Mouse (Mus musculus) liver, embryonic 13.5 days (tissue): ENCODE data around the gene Cdr2l. TPM values are rescaled to one million over a fixed set of nuclear protein-coding genes. Genes with fewer than 3 reads are reported as not detected.
"Not testable (repeated sequence)": the region's sequence is repeated elsewhere in the genome, so short reads cannot be mapped to it uniquely, and the experiment has no call there.

Experiments used
- ATAC-seq: fragments of 200-750 bp; cut with Nextera tagmentation; 2 replicates; pipeline ENCODE4 v1.8.0; 2017; ENCODE audit warnings: low read depth, mild to moderate bottlenecking, moderate number of reproducible peaks, moderate library complexity
- DNase-seq: peaks from one replicate; pipeline ENCODE4 v3.0.0; 2022
- H3K27ac ChIP-seq: fragments of 300-500 bp; sonication (generic); 2 replicates; pipeline ENCODE4 v1.5.1; 2015; ENCODE audit warnings: moderate library complexity, mild to moderate bottlenecking, inconsistent platforms
- H3K27me3 ChIP-seq: fragments of 300-500 bp; sonication (generic); 2 replicates; pipeline ENCODE4 v1.6.1; 2015; ENCODE audit warnings: mild to moderate bottlenecking, inconsistent platforms
- H3K36me3 ChIP-seq: fragments of 300-500 bp; sonication (generic); 2 replicates; pipeline ENCODE4 v1.6.1; 2015; ENCODE audit warnings: mild to moderate bottlenecking, inconsistent platforms
- H3K4me1 ChIP-seq: fragments of 300-500 bp; sonication (generic); replicated peaks from 2 replicates; pipeline ENCODE4 v1.6.1; 2015; ENCODE audit warnings: inconsistent platforms
- H3K4me2 ChIP-seq: fragments of 300-500 bp; sonication (generic); 2 replicates; pipeline ENCODE4 v1.6.1; 2015; ENCODE audit warnings: inconsistent platforms, mild to moderate bottlenecking, moderate library complexity
- H3K4me3 ChIP-seq: fragments of 300-500 bp; sonication (generic); replicated peaks from 2 replicates; pipeline ENCODE4 v1.5.1; 2015; ENCODE audit warnings: mild to moderate bottlenecking, inconsistent platforms
- H3K9ac ChIP-seq: fragments of 300-500 bp; sonication (generic); 2 replicates; pipeline ENCODE4 v1.6.1; 2015; ENCODE audit warnings: mild to moderate bottlenecking, inconsistent platforms
- H3K9me3 ChIP-seq: fragments of 300-500 bp; sonication (generic); replicated peaks from 2 replicates; pipeline ENCODE4 v1.6.1; 2016; ENCODE audit warnings: inconsistent platforms
- WGBS: fragments of 180-500 bp; shearing (Covaris S2); methylation state at CpG from one replicate; pipeline ENCODE4 v1.1.7; 2015; ENCODE audit not compliant: insufficient replicate concordance; 5-methylcytosine and 5-hydroxymethylcytosine counted together
- polyA plus RNA-seq: library from polyadenylated mRNA; unstranded; fragments of >200 nt; fragmentation: Nextera tagmentation; extraction: Ambion mirVana; gene quantifications from 2 replicates; pipeline ENCODE4 v1.2.1, GENCODE M21; 2015

Cdr2l gene
- polyA plus RNA-seq, 1 experiment from 2014 or later: 1.5 TPM

DNA sequence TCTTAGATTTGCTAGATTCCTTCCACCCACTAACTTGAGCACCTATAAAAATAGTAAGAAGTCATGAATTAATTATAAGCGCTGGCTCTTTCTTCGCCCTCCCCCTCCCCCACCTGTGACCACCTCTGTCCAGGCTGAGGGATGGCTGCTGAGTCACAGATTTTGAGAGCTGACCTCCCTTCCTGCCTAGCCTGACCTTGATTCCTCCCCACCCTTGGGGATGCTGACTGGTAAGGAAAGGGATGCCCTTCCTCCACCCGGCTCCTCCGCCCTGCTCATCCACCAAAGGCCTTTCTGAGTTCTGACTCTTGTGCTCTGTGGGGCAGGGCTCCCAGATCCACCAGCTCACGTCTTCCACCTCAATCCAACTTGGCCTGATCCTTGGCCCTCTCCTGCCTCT, 2.9 kb downstream of the Cdr2l start:
- 0 out of 2 replicates have a peak overlapping the region, but pooled peaks have one; percentile 20 for H3K27ac ChIP-seq
- no peak overlapping the region for H3K4me3 ChIP-seq
- ATAC-seq: no peak
- no peaks in the 10 kb centered on the region for H3K36me3 ChIP-seq
- no peak for DNase-seq
- H3K4me1 ChIP-seq: no peaks in the 10 kb centered on the region
- peaks cover 69% of the 10 kb centered on the region for H3K27me3 ChIP-seq
- 61% methylated on average over 5 of the region's 5 CpGs for whole genome bisulfite sequencing
- H3K4me2 ChIP-seq: no peak overlapping the region
- no peaks in the 10 kb centered on the region for H3K9me3 ChIP-seq
- no peak overlapping the region for H3K9ac ChIP-seq

DNA sequence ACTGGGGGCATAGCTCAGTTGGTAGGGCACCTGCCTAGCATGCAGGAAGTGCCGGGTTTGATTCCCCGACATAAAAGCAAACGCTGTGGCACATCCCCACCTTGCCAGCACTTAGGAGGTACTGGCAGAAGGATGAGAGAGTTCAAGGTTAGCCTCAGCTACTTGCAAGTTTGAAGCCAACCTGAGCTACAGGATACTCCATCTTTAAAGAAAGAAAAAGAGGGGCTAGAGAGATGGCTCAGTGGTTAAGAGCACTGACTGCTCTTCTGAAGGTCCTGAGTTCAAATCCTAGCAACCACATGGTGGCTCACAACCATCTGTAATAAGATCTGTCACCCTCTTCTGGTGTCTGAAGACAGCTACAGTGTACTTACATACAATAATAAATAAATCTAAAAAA, 5.1 kb downstream of the Cdr2l start:
- not testable (repeated sequence) for H3K36me3 ChIP-seq, H3K9ac ChIP-seq, H3K4me1 ChIP-seq, ATAC-seq, H3K4me2 ChIP-seq, DNase-seq, H3K9me3 ChIP-seq, H3K4me3 ChIP-seq, H3K27ac ChIP-seq
- H3K27me3 ChIP-seq: peaks cover 50% of the 10 kb centered on the region
- 69% methylated on average over 3 of the region's 3 CpGs for WGBS

DNA sequence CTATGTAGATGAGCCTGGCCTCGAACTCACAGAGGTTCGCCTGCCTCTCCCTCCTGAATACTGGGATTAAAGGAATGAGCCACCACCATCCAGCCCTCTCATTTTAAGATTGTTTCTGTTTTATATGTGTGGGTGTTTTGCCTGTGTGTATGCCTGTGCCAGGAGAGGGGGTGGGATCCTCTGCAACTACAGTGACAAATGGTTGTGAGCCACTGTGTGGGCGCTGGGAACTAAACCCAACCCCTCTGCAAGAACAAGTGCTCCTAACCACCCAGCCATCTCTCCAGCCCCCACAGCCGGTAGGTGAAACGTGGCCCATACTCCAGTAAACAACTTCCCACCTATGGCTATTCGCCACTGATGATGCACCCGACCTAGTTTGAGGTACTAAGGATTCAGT, 9.6 kb downstream of the Cdr2l start:
- Histone ChIP-seq H3K4me1 (peaks cover 5% of the 10 kb centered on the region; the same call in 1 of the 2 replicates), H3K4me2 (no peak overlapping the region), H3K4me3 (no peak overlapping the region), H3K9ac (no peak overlapping the region), H3K27me3 (peaks cover 23% of the 10 kb centered on the region), H3K36me3 (no peaks in the 10 kb centered on the region), H3K9me3 (no peaks in the 10 kb centered on the region), H3K27ac (no peak overlapping the region)
- ATAC-seq: no peak
- no peak for DNase-seq
- WGBS: 68% methylated on average over 7 of the region's 7 CpGs

DNA sequence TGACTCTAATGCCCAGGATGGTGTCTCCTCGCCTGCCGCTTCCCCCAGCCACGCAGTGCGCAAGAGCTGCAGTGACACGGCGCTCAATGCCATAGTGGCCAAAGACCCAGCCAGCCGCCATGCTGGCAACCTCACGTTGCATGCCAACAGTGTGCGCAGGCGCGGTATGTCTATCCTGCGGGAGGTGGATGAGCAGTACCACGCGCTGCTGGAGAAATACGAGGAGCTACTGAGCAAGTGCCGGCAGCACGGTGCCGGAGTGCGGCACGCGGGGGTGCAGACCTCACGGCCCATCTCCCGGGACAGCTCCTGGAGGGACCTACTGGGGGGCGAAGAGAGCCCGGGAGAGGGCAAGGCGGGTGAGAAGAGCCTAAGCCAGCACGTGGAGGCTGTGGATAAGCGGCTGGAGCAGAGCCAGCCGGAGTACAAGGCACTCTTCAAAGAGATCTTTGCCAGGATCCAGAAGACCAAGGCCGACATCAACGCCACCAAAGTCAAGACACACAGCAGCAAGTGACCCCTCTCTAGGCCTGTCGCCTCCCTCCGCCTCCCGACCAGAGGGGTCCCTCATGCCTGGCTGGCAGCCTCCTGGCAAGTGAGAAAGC, 12.1 kb downstream of the Cdr2l start:
- no peak overlapping the region for H3K27ac ChIP-seq
- H3K9ac ChIP-seq: no peak overlapping the region
- DNase-seq (no peak), ATAC-seq (no peak)
- peak overlapping the region; percentile 45 for H3K4me2 ChIP-seq
- H3K27me3 ChIP-seq: peaks cover 23% of the 10 kb centered on the region
- H3K4me3 ChIP-seq: peak overlapping the region; percentile 30
- 57% methylated on average over 34 of the region's 34 CpGs for WGBS
- H3K36me3 ChIP-seq: no peaks in the 10 kb centered on the region
- no peaks in the 10 kb centered on the region for H3K9me3 ChIP-seq
- H3K4me1 ChIP-seq: peaks cover 5% of the 10 kb centered on the region; the same call in 1 of the 2 replicates

DNA sequence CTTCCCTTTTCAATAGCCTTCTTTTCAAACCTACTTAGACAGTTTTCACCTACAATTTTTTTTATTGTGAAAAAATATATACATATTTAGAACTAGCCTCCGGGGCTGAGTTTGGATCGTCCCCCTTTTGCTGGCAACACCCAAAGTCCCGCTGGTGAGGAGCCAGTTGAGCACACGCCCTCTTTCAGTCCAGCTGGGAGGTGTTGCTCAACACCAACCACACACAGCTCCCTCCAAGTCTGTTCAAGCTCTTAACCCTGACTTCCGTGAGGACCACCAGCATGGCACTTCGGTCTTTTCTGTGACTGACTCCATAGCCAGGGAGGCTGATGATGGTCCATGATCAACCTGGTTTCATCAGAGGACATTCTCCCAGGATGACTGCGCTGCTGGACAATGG, 16.4 kb downstream of the Cdr2l start:
- Histone ChIP-seq H3K4me2 (no peak overlapping the region), H3K9ac (no peak overlapping the region), H3K27me3 (peaks cover 20% of the 10 kb centered on the region), H3K27ac (no peak overlapping the region), H3K36me3 (no peaks in the 10 kb centered on the region), H3K4me1 (peaks cover 9% of the 10 kb centered on the region), H3K9me3 (no peaks in the 10 kb centered on the region), H3K4me3 (no peak overlapping the region)
- ATAC-seq (no peak), DNase-seq (no peak)
- 54% methylated on average over 7 of the region's 7 CpGs for WGBS

DNA sequence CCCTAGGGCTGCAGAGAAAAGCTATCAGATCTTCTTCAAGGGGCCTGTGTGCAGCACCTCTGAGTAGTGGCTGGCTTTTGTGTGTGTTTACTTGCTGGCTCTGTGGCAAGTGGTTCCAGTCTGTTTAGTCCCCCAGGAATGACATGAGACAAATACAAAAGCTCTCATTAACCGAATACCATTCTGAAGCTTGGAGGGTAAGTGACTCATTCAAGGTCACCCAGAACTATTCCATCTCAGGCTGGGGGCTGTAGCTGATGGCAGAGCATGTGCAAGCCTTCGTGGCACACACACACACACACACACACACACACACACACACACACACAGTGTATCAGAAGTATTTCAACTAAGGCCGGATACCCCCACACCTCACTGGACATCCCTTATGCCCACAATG, 18.4 kb downstream of the Cdr2l start:
- Histone ChIP-seq H3K4me1 (peaks cover 19% of the 10 kb centered on the region), H3K4me3 (no peak overlapping the region), H3K27me3 (peaks cover 10% of the 10 kb centered on the region), H3K4me2 (no peak overlapping the region), H3K27ac (no peak overlapping the region), H3K36me3 (no peaks in the 10 kb centered on the region), H3K9ac (no peak overlapping the region), H3K9me3 (no peaks in the 10 kb centered on the region)
- 54% methylated on average over 3 of the region's 3 CpGs for WGBS
- no peak for DNase-seq
- no peak for ATAC-seq

DNA sequence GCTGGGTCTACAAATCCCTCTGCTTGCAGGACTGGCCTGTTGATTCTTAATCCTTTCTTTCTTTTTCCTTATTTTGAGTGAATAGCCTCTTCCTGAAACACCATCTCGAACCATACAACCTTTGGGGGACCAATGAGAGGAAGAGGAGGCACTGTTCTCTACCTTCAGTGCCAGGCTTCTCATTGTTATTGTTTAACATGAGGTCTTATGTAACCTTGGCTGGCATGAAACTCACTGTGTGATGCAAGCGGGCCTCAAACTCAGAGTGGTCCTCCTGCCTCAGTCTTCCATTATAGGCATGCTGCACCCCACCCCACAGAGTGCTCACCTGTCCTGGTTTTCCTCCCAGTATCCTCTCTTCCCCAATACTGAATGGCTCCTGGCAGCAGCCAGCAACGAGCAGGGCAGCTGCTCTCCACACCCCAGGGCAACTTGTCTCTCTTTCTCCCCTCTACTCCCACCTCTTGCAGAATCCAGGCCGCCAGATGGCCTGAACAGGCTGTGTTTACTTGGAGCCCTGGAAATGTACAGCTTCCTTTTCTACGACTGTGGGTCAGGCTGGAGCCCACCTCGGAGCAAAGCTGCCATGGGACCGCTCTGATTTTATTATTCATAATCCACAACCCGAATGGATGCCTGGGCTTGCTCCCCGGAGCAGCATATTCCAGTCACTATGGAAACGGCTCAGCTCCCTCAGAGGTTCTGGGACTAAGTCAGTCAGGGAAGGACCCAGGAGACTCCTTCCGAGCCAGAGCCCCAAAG, 19.1 kb downstream of the Cdr2l start:
- H3K4me3 ChIP-seq: no peak overlapping the region
- H3K36me3 ChIP-seq: no peaks in the 10 kb centered on the region
- no peak overlapping the region for H3K27ac ChIP-seq
- WGBS: 46% methylated on average over 11 of the region's 11 CpGs
- H3K4me1 ChIP-seq: peaks cover 20% of the 10 kb centered on the region
- 0 out of 2 replicates have a peak overlapping the region, but pooled peaks have one; percentile 26 for H3K9ac ChIP-seq
- no peaks in the 10 kb centered on the region for H3K9me3 ChIP-seq
- DNase-seq: no peak
- peaks cover 10% of the 10 kb centered on the region; the same call in 1 of the 2 replicates for H3K27me3 ChIP-seq
- no peak overlapping the region for H3K4me2 ChIP-seq
- no peak for ATAC-seq

DNA sequence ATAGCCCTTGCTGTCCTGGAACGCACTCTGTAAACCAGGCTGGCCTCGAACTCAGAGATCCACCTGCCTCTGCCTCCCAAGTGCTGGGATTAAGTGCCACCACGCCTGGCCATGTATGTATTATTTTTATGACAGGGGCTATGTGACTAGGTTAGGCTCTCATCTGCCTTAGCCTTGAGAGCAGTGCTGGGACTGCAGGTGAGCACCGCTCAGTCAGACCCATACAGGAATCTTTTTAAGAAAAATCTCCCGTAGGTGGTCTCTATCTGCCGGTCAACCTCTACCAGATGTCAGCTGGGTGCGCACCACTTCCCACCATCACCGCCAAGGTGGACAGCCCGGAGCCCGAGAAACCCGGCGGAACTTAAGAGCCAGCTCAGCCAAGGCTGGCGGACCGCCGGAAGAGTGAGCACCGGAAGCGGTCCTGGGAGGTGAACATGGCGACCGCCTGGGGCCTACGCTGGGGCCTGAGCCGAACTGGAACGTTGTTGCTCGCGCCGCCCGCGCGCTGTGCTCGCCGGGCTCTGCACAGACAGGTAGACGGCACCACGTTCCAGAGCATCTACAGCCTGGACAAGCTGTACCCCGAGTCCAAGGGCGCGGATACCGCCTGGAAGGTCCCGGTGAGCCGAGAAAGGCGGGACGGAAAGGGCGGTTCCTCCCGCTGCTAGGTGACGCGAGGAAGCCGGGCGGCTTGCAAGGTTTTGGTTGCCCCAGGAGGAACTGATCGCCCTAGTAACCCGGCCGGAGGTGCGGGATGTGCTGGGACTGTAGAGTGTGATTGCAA, 21.8 kb downstream of the Cdr2l start, which contains the start of gene Mrpl58:
Gene Mrpl58 (plus strand): TSS at position 415 of the 787 bp plus-strand sequence.
- Histone ChIP-seq H3K4me3 (peak within 1 kb of the TSS; percentile 83), H3K27me3 (peaks cover 7% of the 10 kb centered on the region; the same call in 1 of the 2 replicates), H3K9ac (peak within 1 kb of the TSS; percentile 86), H3K36me3 (peaks cover 14% of the 10 kb centered on the region), H3K4me1 (peaks cover 25% of the 10 kb centered on the region), H3K27ac (peak within 1 kb of the TSS; percentile 78), H3K9me3 (no peaks in the 10 kb centered on the region), H3K4me2 (peak within 1 kb of the TSS; percentile 84)
- 3% methylated on average over 50 of the region's 50 CpGs for WGBS
- ATAC-seq: peak; percentile 91
- DNase-seq: peak; percentile 75

DNA sequence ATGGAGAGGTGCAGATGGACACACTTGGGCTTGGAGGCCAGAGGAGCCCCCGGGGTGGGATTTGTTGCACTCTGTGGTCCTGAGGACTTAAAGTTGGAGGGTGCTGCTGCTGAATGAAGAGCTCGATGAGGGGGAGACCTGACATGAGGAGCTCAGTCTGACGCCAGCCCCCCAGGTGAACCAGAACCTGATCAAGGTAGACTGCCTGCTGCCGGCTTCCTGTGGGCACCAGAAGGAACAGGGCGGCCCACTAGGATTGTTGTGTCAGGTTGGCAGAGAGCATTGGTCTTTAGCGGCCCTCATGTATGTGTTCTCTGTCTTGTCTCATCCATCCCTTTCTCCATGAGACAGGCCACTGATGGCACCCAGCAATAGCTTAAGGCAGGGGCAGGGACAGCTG, 24.0 kb downstream of the Cdr2l start:
- no peaks in the 10 kb centered on the region for H3K9me3 ChIP-seq
- H3K27me3 ChIP-seq: peaks cover 5% of the 10 kb centered on the region; the same call in 1 of the 2 replicates
- ATAC-seq (no peak), DNase-seq (no peak)
- WGBS: 91% methylated on average over 6 of the region's 6 CpGs
- H3K27ac ChIP-seq: no peak overlapping the region
- peaks cover 30% of the 10 kb centered on the region for H3K36me3 ChIP-seq
- peaks cover 32% of the 10 kb centered on the region for H3K4me1 ChIP-seq
- H3K4me3 ChIP-seq: no peak overlapping the region
- no peak overlapping the region for H3K4me2 ChIP-seq
- no peak overlapping the region for H3K9ac ChIP-seq

DNA sequence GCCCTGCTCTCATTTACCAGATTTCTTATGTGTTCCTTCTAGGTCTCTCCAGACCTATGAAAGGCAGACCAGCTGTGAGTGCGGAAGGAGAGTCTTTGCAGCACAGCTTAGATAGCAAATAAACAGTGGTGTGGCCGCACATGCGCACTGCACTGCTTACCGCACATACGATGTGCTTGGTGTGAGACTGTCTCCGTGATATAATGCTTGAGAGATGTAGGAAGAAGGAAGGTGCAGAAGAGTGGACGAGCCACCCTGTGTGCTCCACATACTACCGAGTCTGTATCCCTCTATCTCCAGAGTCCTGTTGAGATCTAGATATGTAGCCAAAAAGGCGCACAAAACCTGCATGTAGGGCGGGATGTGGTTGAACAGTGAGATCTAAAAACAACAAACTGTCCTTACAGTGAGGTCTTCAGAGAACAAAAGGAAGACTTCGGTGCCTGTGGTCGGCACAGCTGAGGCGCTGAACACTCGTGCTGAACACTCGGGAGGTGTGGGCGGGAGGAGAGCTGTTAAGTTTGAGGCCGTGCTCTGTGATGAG, 25.2 kb downstream of the Cdr2l start:
- Histone ChIP-seq H3K27ac (no peak overlapping the region), H3K4me1 (peaks cover 44% of the 10 kb centered on the region), H3K4me3 (no peak overlapping the region), H3K27me3 (no peaks in the 10 kb centered on the region), H3K9me3 (no peaks in the 10 kb centered on the region), H3K4me2 (no peak overlapping the region), H3K9ac (no peak overlapping the region), H3K36me3 (peaks cover 37% of the 10 kb centered on the region)
- no peak for ATAC-seq
- no peak for DNase-seq
- WGBS: 86% methylated on average over 17 of the region's 17 CpGs
